Mouse (Mus musculus): Measurements from ENCODE around the gene Haus4. TPM values are rescaled to one million over a fixed set of nuclear protein-coding genes. Genes with fewer than 3 reads are reported as not detected.
A peak's percentile ranks its signal among the peaks of the same experiment; 100 is the strongest.

Haus4 gene
- polyA plus RNA-seq, 1 experiment, result 3.8 TPM

DNA sequence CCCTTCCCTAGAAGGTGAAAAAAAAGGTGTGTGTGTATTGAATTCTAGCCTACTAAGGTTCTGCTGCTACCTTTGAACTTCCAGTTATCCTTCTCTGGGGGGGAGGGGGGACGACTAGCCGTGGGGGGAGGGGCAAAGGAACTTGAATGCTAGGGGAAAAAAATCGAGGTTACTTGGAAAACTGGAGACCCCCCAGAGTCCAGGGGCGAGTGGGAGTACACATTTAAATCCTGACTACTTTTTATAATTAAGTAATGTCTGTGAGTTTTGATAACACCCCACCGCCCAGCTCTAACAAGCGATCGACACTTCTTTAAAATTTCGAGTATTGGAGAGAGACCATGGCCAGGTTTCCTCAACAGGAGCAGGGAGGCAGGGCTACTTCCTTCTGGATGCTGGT lies 20.6 kb upstream of the Haus4 start:
- no peak overlapping the region for H3K4me3 ChIP-seq (ENCODE audit: insufficient read depth, low read length)
- TF ChIP-seq CTCF (IDR thresholded peaks at IDR 0.05; ENCODE audit: extremely low read depth, insufficient read depth, low read length), result no peak
- no peak for TF ChIP-seq POLR2A (IDR thresholded peaks at IDR 0.05; ENCODE audit: extremely low read depth, insufficient read depth, low read length)
- no peak overlapping the region for H3K27ac ChIP-seq (ENCODE audit: insufficient read depth, low read length)
- no peaks in the 10 kb centered on the region for H3K4me1 ChIP-seq (ENCODE audit: control insufficient read depth, insufficient read depth, low read length)

GRCm38 (mm10) chr14:54574253-54574652 lies 19.8 kb upstream of the Haus4 start:
- H3K4me1 ChIP-seq (ENCODE audit: control insufficient read depth, insufficient read depth, low read length), result no peaks in the 10 kb centered on the region
- no peak overlapping the region for H3K4me3 ChIP-seq (ENCODE audit: insufficient read depth, low read length)
- no peak overlapping the region for H3K27ac ChIP-seq (ENCODE audit: insufficient read depth, low read length)
- TF ChIP-seq CTCF (IDR thresholded peaks at IDR 0.05; ENCODE audit: extremely low read depth, insufficient read depth, low read length) (no peak), POLR2A (IDR thresholded peaks at IDR 0.05; ENCODE audit: extremely low read depth, insufficient read depth, low read length) (no peak)

GRCm38 (mm10) chr14:54572790-54573736 lies 18.6 kb upstream of the Haus4 start:
- Histone ChIP-seq H3K27ac (ENCODE audit: insufficient read depth, low read length) (no peak overlapping the region), H3K4me3 (ENCODE audit: insufficient read depth, low read length) (no peak overlapping the region), H3K4me1 (ENCODE audit: control insufficient read depth, insufficient read depth, low read length) (no peaks in the 10 kb centered on the region)
- TF ChIP-seq CTCF (IDR thresholded peaks at IDR 0.05; ENCODE audit: extremely low read depth, insufficient read depth, low read length), result no peak
- TF ChIP-seq POLR2A (IDR thresholded peaks at IDR 0.05; ENCODE audit: extremely low read depth, insufficient read depth, low read length), result no peak

- no peak overlapping the region for H3K27ac ChIP-seq (ENCODE audit: insufficient read depth, low read length)
These were observed 17.7 kb upstream of the Haus4 start for GRCm38 (mm10) chr14:54572122-54572521.

DNA sequence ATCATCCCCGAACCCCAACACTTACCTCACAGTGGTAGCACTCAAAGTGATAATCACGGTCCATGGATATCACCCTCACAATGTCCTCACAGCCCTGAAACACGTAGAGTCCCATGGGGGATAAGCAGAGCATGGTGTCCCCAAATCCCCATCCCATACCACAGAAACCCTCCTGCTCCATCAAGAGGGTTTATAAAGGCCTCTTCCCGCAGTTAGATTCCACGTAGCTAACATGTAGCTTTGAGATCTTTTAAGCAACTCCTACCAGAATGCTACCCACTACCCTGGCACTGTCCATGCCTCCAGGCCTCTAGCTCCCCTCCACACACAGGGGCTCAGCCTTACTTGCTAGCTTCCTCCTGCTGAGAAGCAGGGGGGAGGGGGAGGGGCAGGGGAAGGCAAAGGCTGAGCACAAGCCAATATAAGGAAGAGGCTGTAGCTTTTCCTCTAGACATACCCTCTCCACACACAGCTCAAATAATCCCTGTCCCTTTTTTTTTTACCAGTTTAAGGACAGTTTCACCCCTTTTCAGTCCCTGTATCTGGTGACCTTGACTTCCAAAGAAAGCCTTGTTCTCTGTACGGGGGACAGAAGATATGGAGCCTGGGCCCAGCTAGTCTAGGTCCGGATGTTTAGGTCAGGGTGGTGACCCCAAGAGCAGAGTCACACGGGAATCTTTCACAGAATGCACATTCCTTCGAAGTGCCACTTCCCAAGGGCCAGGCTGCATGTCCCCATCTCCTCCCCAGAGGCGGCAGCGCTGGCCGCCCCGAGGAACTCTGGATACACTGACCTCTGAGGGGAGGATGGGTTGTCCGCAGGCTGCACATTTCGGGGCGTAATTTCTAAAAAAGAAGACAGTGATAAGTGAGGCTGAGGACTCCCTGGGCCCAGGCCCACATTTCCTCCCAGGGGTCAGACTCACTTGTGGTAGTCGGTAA lies 15.3 kb upstream of the Haus4 start:
- Histone ChIP-seq H3K27ac (ENCODE audit: insufficient read depth, low read length) (no peak overlapping the region), H3K4me1 (ENCODE audit: control insufficient read depth, insufficient read depth, low read length) (no peaks in the 10 kb centered on the region), H3K4me3 (ENCODE audit: insufficient read depth, low read length) (no peak overlapping the region)
- TF ChIP-seq CTCF (IDR thresholded peaks at IDR 0.05; ENCODE audit: extremely low read depth, insufficient read depth, low read length), result no peak
- no peak for TF ChIP-seq POLR2A (IDR thresholded peaks at IDR 0.05; ENCODE audit: extremely low read depth, insufficient read depth, low read length)

More at GRCm38 (mm10) chr14:54572122-54572521, 17.7 kb upstream of the Haus4 start:
- no peak overlapping the region for H3K4me3 ChIP-seq (ENCODE audit: insufficient read depth, low read length)
- no peaks in the 10 kb centered on the region for H3K4me1 ChIP-seq (ENCODE audit: control insufficient read depth, insufficient read depth, low read length)
- TF ChIP-seq POLR2A (IDR thresholded peaks at IDR 0.05; ENCODE audit: extremely low read depth, insufficient read depth, low read length) (no peak), CTCF (IDR thresholded peaks at IDR 0.05; ENCODE audit: extremely low read depth, insufficient read depth, low read length) (no peak)

DNA sequence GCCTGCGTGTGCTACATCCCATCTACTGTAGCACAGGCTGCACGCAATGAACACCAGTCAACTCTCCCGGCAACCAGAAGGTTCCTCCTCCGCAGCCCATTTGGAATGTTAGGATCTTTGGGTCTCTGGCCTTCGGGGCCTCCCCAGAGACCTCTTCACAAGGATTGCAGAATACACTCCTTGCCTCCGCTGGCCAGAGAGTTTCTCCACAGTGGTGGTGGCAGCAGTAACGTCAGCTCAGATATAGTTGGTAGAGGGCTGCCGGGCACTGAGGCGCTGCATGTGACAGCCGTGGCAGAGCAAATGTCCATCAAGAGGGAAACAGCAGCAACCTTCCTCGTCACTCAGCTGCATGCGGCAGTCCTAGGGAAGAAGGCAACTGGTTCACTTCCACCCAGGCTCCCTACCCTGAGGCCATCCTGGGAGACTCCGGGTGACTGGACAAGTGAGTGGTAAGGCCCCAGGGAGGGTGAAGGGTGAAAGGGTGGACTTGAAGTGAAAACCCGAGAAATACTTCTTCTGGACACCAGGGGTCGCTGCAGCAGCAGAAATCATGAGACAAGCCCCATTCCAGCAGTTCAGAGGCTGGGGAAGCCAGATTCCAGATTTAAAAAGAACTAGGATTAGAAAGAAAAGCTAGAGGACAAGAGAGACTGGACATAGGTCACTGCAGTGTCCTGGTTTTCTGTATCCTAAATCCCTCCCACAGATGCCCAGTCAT lies 14.4 kb upstream of the Haus4 start:
- TF ChIP-seq POLR2A (IDR thresholded peaks at IDR 0.05; ENCODE audit: extremely low read depth, insufficient read depth, low read length) (no peak), CTCF (IDR thresholded peaks at IDR 0.05; ENCODE audit: extremely low read depth, insufficient read depth, low read length) (peak; percentile 84)
- no peak overlapping the region for H3K4me3 ChIP-seq (ENCODE audit: insufficient read depth, low read length)
- H3K27ac ChIP-seq (ENCODE audit: insufficient read depth, low read length), result no peak overlapping the region
- no peaks in the 10 kb centered on the region for H3K4me1 ChIP-seq (ENCODE audit: control insufficient read depth, insufficient read depth, low read length)

GRCm38 (mm10) chr14:54560527-54561242 lies 6.3 kb upstream of the Haus4 start:
- no peak overlapping the region for H3K27ac ChIP-seq (ENCODE audit: insufficient read depth, low read length)
- no peaks in the 10 kb centered on the region for H3K4me1 ChIP-seq (ENCODE audit: control insufficient read depth, insufficient read depth, low read length)
- no peak overlapping the region for H3K4me3 ChIP-seq (ENCODE audit: insufficient read depth, low read length)
- no peak for TF ChIP-seq CTCF (IDR thresholded peaks at IDR 0.05; ENCODE audit: extremely low read depth, insufficient read depth, low read length)
- no peak for TF ChIP-seq POLR2A (IDR thresholded peaks at IDR 0.05; ENCODE audit: extremely low read depth, insufficient read depth, low read length)

- H3K4me1 ChIP-seq (ENCODE audit: control insufficient read depth, insufficient read depth, low read length), result no peaks in the 10 kb centered on the region
- TF ChIP-seq CTCF (IDR thresholded peaks at IDR 0.05; ENCODE audit: extremely low read depth, insufficient read depth, low read length) (no peak), POLR2A (IDR thresholded peaks at IDR 0.05; ENCODE audit: extremely low read depth, insufficient read depth, low read length) (no peak)
- no peak overlapping the region for H3K27ac ChIP-seq (ENCODE audit: insufficient read depth, low read length)
- no peak overlapping the region for H3K4me3 ChIP-seq (ENCODE audit: insufficient read depth, low read length)
These were observed 2.9 kb upstream of the Haus4 start for GRCm38 (mm10) chr14:54557330-54557729.
